24 mouse cellular contexts compared by ENCODE assay signal in the genomic region with DNA sequence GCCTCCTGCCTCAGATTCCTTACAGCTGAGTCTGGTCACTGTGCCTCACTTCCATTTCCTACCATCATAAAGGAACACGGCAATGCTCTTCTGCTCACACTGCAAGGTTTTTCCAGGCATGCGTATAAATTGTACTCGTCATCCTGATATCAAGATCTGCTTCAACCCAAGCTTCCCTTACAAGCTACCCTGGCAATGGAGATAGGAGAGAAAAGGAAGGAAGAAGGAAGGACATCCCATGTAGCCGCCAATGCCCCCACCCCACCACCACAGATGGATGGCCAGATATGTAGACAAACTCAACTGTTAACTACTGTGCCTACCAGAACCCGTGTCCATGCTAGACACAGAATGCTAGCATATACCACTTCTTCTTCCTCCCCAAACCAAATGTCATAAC. TPM values are rescaled to one million over a fixed set of nuclear protein-coding genes. Genes with fewer than 3 reads are reported as not detected.
A peak's percentile ranks its signal among the peaks of the same experiment; 100 is the strongest.
DNase-seq lines count a peak whose midpoint lies in the region; ATAC-seq lines count a peak whose summit lies in the region.
"Had no signal": no experiment of that assay in that cellular context is flagged by ENCODE, and none has a peak within 500 bp of the region (broad histone marks: within the 10 kb centered on the region; RNA-seq: fewer than 3 reads in every experiment).

No protein-coding gene starts in this region.

- H3K27ac ChIP-seq in heart, embryonic 15.5 days, result 0 out of 2 replicates have a peak overlapping the region, but pooled peaks have one; percentile 6
- no peak overlapping the region for H3K27ac ChIP-seq in heart, embryonic 12.5 days (ENCODE audit: poor library complexity, severe bottlenecking)
- H3K27ac ChIP-seq in brown adipose tissue, adult 24 weeks (replicated peaks; ENCODE audit: low read depth, low read length), result peak overlapping the region; percentile 18
- H3K27ac ChIP-seq in liver, embryonic 12.5 days, result peak overlapping the region; percentile 66
- H3K27ac ChIP-seq: embryonic facial prominence, embryonic 15.5 days; forebrain, embryonic 12.5 days; gastrocnemius, adult 2 months; left cerebral cortex, adult 2 months; lung, embryonic 15.5 days; macrophage had no signal

- 66% methylated on average over 5 of the region's 5 CpGs for WGBS in heart, embryonic 15.5 days
- 59% methylated on average over 5 of the region's 5 CpGs for WGBS in heart, embryonic 12.5 days
- WGBS in liver, embryonic 12.5 days (ENCODE audit: insufficient replicate concordance), result 16% methylated on average over 5 of the region's 5 CpGs

- H3K4me1 ChIP-seq in heart, embryonic 15.5 days (replicated peaks), result peaks cover 37% of the 10 kb centered on the region
- H3K4me1 ChIP-seq in heart, embryonic 12.5 days (replicated peaks), result peaks cover 51% of the 10 kb centered on the region
- peaks cover 14% of the 10 kb centered on the region for H3K4me1 ChIP-seq in brown adipose tissue, adult 24 weeks (ENCODE audit: control insufficient read depth, insufficient read depth, insufficient read length, low read length)
- H3K4me1 ChIP-seq in liver, embryonic 12.5 days, result peaks cover 79% of the 10 kb centered on the region
- H3K4me1 ChIP-seq in megakaryocyte, embryonic 14.5 days, result peaks cover 78% of the 10 kb centered on the region
- H3K4me1 ChIP-seq: forebrain, embryonic 12.5 days had no signal

- no peak overlapping the region for H3K4me2 ChIP-seq in heart, embryonic 15.5 days
- no peak overlapping the region for H3K4me2 ChIP-seq in heart, embryonic 12.5 days
- H3K4me2 ChIP-seq in liver, embryonic 12.5 days, result peak overlapping the region; percentile 45
- H3K4me2 ChIP-seq: embryonic facial prominence, embryonic 15.5 days; forebrain, embryonic 12.5 days; lung, embryonic 15.5 days had no signal

- peaks cover 8% of the 10 kb centered on the region for H3K36me3 ChIP-seq in heart, embryonic 15.5 days
- peaks cover 9% of the 10 kb centered on the region for H3K36me3 ChIP-seq in heart, embryonic 12.5 days
- peaks cover 7% of the 10 kb centered on the region; the same call in 1 of the 2 replicates for H3K36me3 ChIP-seq in liver, embryonic 12.5 days
- peaks cover 19% of the 10 kb centered on the region for H3K36me3 ChIP-seq in megakaryocyte, embryonic 14.5 days (replicated peaks; ENCODE audit: low read length)

- no peaks in the 10 kb centered on the region for H3K9me3 ChIP-seq in heart, embryonic 15.5 days (replicated peaks)
- no peaks in the 10 kb centered on the region for H3K9me3 ChIP-seq in heart, embryonic 12.5 days (replicated peaks)
- H3K9me3 ChIP-seq in liver, embryonic 12.5 days (replicated peaks), result no peaks in the 10 kb centered on the region
- no peaks in the 10 kb centered on the region for H3K9me3 ChIP-seq in megakaryocyte, embryonic 14.5 days
- H3K9me3 ChIP-seq: embryonic facial prominence, embryonic 15.5 days; forebrain, embryonic 12.5 days; lung, embryonic 15.5 days had no signal

- H3K4me3 ChIP-seq in heart, embryonic 15.5 days, result no peak overlapping the region
- no peak overlapping the region for H3K4me3 ChIP-seq in heart, embryonic 12.5 days
- no peak overlapping the region for H3K4me3 ChIP-seq in brown adipose tissue, adult 24 weeks (ENCODE audit: insufficient read depth, low read depth, low read length)
- no peak overlapping the region for H3K4me3 ChIP-seq in liver, embryonic 12.5 days
- H3K4me3 ChIP-seq in megakaryocyte, embryonic 14.5 days (replicated peaks), result peak overlapping the region; percentile 86
- H3K4me3 ChIP-seq: embryonic facial prominence, embryonic 15.5 days; forebrain, embryonic 12.5 days; gastrocnemius, adult 2 months; left cerebral cortex, adult 2 months; lung, embryonic 15.5 days; myocyte had no signal

- no peak overlapping the region for H3K9ac ChIP-seq in heart, embryonic 15.5 days
- no peak overlapping the region for H3K9ac ChIP-seq in heart, embryonic 12.5 days
- H3K9ac ChIP-seq in liver, embryonic 12.5 days, result no peak overlapping the region
- H3K9ac ChIP-seq: embryonic facial prominence, embryonic 15.5 days; forebrain, embryonic 12.5 days; lung, embryonic 15.5 days had no signal

- no peak for ATAC-seq in heart, embryonic 15.5 days (replicated peaks; ENCODE audit: insufficient number of reproducible peaks, insufficient read depth, low FRiP score, low read depth)
- no peak for ATAC-seq in heart, embryonic 12.5 days (ENCODE audit: insufficient number of reproducible peaks, low FRiP score)
- ATAC-seq in liver, embryonic 12.5 days, result peak; percentile 67

- H3K27me3 ChIP-seq in heart, embryonic 15.5 days, result no peaks in the 10 kb centered on the region
- no peaks in the 10 kb centered on the region for H3K27me3 ChIP-seq in heart, embryonic 12.5 days (replicated peaks)
- H3K27me3 ChIP-seq in liver, embryonic 12.5 days (replicated peaks), result no peaks in the 10 kb centered on the region
- H3K27me3 ChIP-seq in megakaryocyte, embryonic 14.5 days (replicated peaks), result no peaks in the 10 kb centered on the region
- H3K27me3 ChIP-seq: embryonic facial prominence, embryonic 15.5 days; forebrain, embryonic 12.5 days; lung, embryonic 15.5 days had no signal

- DNase-seq in adrenal gland, adult 8-10 months, result no peak
- DNase-seq in adrenal gland, adult (ENCODE audit: inconsistent age in 2 of 2, low spot score in 1 of 2), result no peak
- no peak for DNase-seq in thymus, postnatal 0 days (ENCODE audit: low spot score)
- DNase-seq: adrenal gland, postnatal 10 days; cerebellum, adult 11 months; cerebellum, postnatal 10 days; gastrocnemius, adult 2 months; kidney, adult 11 months; kidney, postnatal 14 days; layer of hippocampus, adult 9-11 months; midbrain, embryonic 14.5 days; right cerebral cortex, postnatal 14 days; thymus, adult 2 months had no signal

RNA-seq across cellular contexts. Expression of gene Pank1, which starts 34.5 kb away (rescaled TPM):
- 13.1 and 15.5 TPM in 2 replicates for polyA plus RNA-seq in heart, embryonic 15.5 days (2015; fragmentation: Nextera tagmentation; extraction: Ambion mirVana)
- polyA plus RNA-seq in heart, embryonic 12.5 days (2016; fragmentation: Nextera tagmentation; extraction: Ambion mirVana), result 13.9 and 14.0 TPM in 2 replicates
- polyA plus RNA-seq in brown adipose tissue, adult 24 weeks (2012; ENCODE audit: insufficient read depth, insufficient read length, missing spikeins), result 200 and 231 TPM in 2 replicates
- polyA plus RNA-seq in liver, embryonic 12.5 days (2016; fragmentation: Nextera tagmentation; extraction: Ambion mirVana), result 6.5 and 6.7 TPM in 2 replicates
- polyA plus RNA-seq in megakaryocyte, embryonic 14.5 days (2012; ENCODE audit: insufficient read depth, low replicate concordance), result 0.79 and 1.5 TPM in 2 replicates
- 10 to 100 TPM; 39.0 to 70.9 (median 46.7) TPM for total RNA-seq in adrenal gland, adult 8-10 months (2022)
- polyA plus RNA-seq in thymus, postnatal 0 days (2015; fragmentation: Nextera tagmentation; extraction: Ambion mirVana), result 2.5 and 3.0 TPM in 2 replicates

Comparison
In these comparisons a context has a peak if more than half of its experiments do, and no peak if none do; other contexts are left out.
1. RNA of gene Pank1, which starts 34.5 kb away (polyA plus RNA-seq): 200 to 231 TPM in brown adipose tissue, adult 24 weeks; 13.1 to 15.5 TPM in heart, embryonic 15.5 days, 13.9 to 14.0 TPM in heart, embryonic 12.5 days, 6.5 to 6.7 TPM in liver, embryonic 12.5 days, 2.5 to 3.0 TPM in thymus, postnatal 0 days and 0.79 to 1.5 TPM in megakaryocyte, embryonic 14.5 days; every median in the first group is over 10 times any median in the second.